Mouse (Mus musculus) forebrain, embryonic 13.5 days (tissue): ENCODE results near the gene Lsm6. TPM values are rescaled to one million over a fixed set of nuclear protein-coding genes. Genes with fewer than 3 reads are reported as not detected.

ENCODE experiments used
- ATAC-seq: fragments of 200-750 bp; cut with Nextera tagmentation; 2 replicates; pipeline ENCODE4 v1.8.0; 2017
- H3K27ac ChIP-seq: fragments of 300-500 bp; sonication (generic); 2 replicates; pipeline ENCODE4 v1.5.1; 2015; ENCODE audit warnings: inconsistent platforms, mild to moderate bottlenecking, moderate library complexity
- H3K27me3 ChIP-seq: fragments of 300-500 bp; sonication (generic); 2 replicates; pipeline ENCODE4 v1.6.1; 2015; ENCODE audit warnings: mild to moderate bottlenecking, inconsistent platforms
- H3K36me3 ChIP-seq: fragments of 300-500 bp; sonication (generic); 2 replicates; pipeline ENCODE4 v1.6.1; 2015; ENCODE audit warnings: mild to moderate bottlenecking, inconsistent platforms; ENCODE audit not compliant: poor library complexity, severe bottlenecking
- H3K4me1 ChIP-seq: fragments of 300-500 bp; sonication (generic); 2 replicates; pipeline ENCODE4 v1.6.1; 2015; ENCODE audit warnings: inconsistent platforms
- H3K4me2 ChIP-seq: fragments of 300-500 bp; sonication (generic); 2 replicates; pipeline ENCODE4 v1.6.1; 2015; ENCODE audit warnings: inconsistent platforms, mild to moderate bottlenecking, moderate library complexity
- H3K4me3 ChIP-seq: fragments of 300-500 bp; sonication (generic); 2 replicates; pipeline ENCODE4 v1.5.1; 2015; ENCODE audit warnings: mild to moderate bottlenecking, inconsistent platforms
- H3K9ac ChIP-seq: fragments of 300-500 bp; sonication (generic); 2 replicates; pipeline ENCODE4 v1.6.1; 2015; ENCODE audit warnings: mild to moderate bottlenecking, inconsistent platforms
- H3K9me3 ChIP-seq: fragments of 300-500 bp; sonication (generic); replicated peaks from 2 replicates; pipeline ENCODE4 v1.6.1; 2016; ENCODE audit warnings: inconsistent platforms
- WGBS: fragments of 180-500 bp; shearing (Covaris S2); methylation state at CpG from one replicate; pipeline ENCODE4 v1.1.7; 2015; 5-methylcytosine and 5-hydroxymethylcytosine counted together
- polyA plus RNA-seq: library from polyadenylated mRNA; unstranded; fragments of >200 nt; fragmentation: Nextera tagmentation; extraction: Ambion mirVana; gene quantifications from 2 replicates; pipeline ENCODE4 v1.2.1, GENCODE M21; 2015

Lsm6 gene
- polyA plus RNA-seq: 236 and 244 TPM in 2 replicates

DNA sequence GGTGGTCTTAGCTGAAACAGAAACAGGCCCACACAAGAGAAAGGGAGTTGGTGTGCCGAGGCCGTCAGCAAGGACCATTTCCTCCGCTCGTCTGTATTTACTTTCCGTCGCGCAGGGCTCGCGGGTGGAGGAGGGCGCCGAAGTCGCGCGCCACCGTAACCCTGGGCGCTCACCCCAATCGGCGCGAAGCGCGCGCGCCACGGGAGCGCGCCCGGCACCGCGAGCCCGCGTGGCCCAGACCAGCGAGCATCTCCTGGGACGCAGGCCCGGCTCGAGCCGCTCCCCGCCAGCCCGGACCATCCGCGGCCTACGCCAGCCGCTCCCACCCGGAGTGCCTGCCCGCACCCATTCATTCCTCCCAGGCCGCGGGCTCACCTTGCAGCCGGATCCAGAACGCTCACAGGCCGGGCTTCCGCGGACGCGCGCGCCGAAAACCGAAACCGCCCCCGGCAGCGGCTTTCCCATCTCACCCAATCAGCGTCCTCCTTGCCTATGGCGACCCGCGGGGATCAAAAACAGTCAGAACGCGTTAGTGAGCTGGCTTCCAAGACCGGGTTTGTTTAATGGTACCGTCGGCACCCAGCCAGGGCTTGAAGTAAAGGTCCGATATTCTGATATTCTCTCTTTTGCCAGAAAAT, at the start of gene Lsm6:
TSS of gene Lsm6 (minus strand) at position 468 of the 638 bp plus-strand sequence.
- H3K9me3 ChIP-seq: no peaks in the 10 kb centered on the region
- peaks cover 21% of the 10 kb centered on the region; the same call in 1 of the 2 replicates for H3K36me3 ChIP-seq
- H3K4me1 ChIP-seq: peaks cover 13% of the 10 kb centered on the region
- WGBS: under 1% methylated on average over 67 of the region's 70 CpGs
- peak; percentile 95 for ATAC-seq
- peak within 1 kb of the TSS; percentile 92 for H3K9ac ChIP-seq
- H3K4me2 ChIP-seq: peak within 1 kb of the TSS; percentile 66
- peak within 1 kb of the TSS; percentile 76 for H3K4me3 ChIP-seq
- H3K27me3 ChIP-seq: no peaks in the 10 kb centered on the region
- peak within 1 kb of the TSS; percentile 96 for H3K27ac ChIP-seq

DNA sequence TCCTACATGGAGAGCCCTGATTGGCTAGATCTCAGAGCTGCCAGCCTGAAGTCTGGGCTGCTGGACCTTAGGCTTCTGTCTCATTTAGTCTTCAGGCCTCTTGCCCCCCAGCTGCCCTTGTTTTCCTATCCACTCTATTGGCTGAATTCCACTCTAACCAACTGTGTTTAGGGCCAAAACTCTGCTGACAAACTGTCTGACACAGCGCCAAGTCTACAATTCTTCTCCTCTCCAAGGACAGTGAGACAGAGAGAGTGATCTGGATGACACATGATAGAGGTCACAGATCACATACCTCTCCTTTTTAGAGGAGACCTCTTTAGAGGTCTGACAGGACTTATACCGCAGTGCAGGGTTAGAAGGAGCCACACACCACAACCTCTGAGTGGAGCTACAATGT, 46.1 kb upstream of the Lsm6 start:
- H3K4me2 ChIP-seq: no peak overlapping the region
- H3K4me3 ChIP-seq: no peak overlapping the region
- no peak overlapping the region for H3K27ac ChIP-seq
- H3K4me1 ChIP-seq: no peaks in the 10 kb centered on the region
- H3K27me3 ChIP-seq: no peaks in the 10 kb centered on the region
- 97% methylated on average over 2 of the region's 2 CpGs for WGBS
- H3K36me3 ChIP-seq: no peaks in the 10 kb centered on the region
- H3K9me3 ChIP-seq: no peaks in the 10 kb centered on the region
- ATAC-seq: no peak
- H3K9ac ChIP-seq: no peak overlapping the region

DNA sequence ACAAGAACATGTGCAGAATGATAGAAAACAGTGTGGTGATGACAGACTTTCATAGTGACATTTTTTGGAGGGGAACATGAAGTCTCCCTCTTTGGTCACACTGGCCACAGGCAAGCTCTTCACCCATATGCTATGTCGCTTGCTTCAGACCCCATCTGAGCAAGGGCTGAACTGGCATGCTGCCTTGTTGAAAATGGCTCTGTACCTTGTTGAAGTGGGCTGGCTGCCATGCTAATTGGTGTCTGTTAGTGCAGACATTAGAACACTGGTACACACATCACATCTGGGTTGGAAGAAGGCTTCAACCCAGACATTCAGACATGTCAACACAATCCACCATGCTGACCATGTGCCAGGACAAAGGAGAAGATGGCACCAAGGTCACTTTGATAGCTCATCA, 42.1 kb upstream of the Lsm6 start:
- H3K4me1 ChIP-seq: no peaks in the 10 kb centered on the region
- H3K9me3 ChIP-seq: no peaks in the 10 kb centered on the region
- H3K9ac ChIP-seq: no peak overlapping the region
- H3K4me2 ChIP-seq: no peak overlapping the region
- WGBS: 82% methylated on average over 1 of the region's 1 CpGs
- no peak overlapping the region for H3K27ac ChIP-seq
- no peaks in the 10 kb centered on the region for H3K36me3 ChIP-seq
- no peak for ATAC-seq
- H3K4me3 ChIP-seq: no peak overlapping the region
- H3K27me3 ChIP-seq: no peaks in the 10 kb centered on the region

DNA sequence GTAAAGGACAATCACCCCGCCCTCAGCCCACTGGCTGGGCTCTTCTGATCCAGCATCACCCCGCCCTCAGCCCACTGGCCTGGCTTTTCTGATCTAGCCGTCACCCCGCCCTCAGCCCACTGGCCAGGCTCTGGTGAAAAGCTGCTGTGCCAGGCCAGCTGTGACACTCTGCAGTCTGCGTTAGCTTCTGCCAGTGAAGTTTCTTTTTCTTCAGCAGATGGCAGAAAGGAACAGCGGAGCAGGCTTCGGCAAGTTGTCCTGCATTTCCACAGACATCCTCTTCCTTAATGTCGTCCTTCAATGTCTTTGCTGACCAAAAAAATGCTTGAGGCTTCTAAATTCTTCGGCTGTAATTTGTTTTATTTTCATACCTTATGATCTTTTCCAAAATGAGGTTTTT, 41.1 kb upstream of the Lsm6 start:
- Histone ChIP-seq H3K9me3 (no peaks in the 10 kb centered on the region), H3K27me3 (no peaks in the 10 kb centered on the region), H3K36me3 (no peaks in the 10 kb centered on the region), H3K9ac (no peak overlapping the region), H3K4me3 (no peak overlapping the region), H3K27ac (no peak overlapping the region), H3K4me2 (no peak overlapping the region), H3K4me1 (no peaks in the 10 kb centered on the region)
- no peak for ATAC-seq
- WGBS: 78% methylated on average over 9 of the region's 9 CpGs

DNA sequence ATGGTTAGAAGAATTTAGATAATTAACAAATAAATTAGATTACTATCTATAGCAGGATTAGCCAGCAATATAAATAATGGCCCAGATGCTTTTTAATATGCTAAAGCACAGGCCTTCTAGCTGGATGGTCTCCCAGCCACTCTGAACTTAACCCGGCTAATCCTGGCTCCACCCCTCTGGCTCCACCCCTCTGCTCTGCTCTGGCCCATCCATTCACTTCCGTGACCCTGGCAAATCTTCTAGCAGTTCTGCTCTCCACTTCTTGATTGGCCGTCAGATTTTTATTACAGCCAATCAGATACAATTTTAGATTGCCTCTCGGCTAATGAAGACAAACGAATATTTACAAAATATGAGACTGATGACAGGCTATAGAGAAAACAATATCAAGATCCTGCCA, 39.8 kb upstream of the Lsm6 start:
- Histone ChIP-seq H3K9me3 (no peaks in the 10 kb centered on the region), H3K27me3 (no peaks in the 10 kb centered on the region), H3K4me1 (no peaks in the 10 kb centered on the region), H3K36me3 (no peaks in the 10 kb centered on the region), H3K27ac (no peak overlapping the region), H3K4me3 (no peak overlapping the region), H3K9ac (no peak overlapping the region), H3K4me2 (no peak overlapping the region)
- ATAC-seq: no peak
- 56% methylated on average over 5 of the region's 5 CpGs for WGBS

DNA sequence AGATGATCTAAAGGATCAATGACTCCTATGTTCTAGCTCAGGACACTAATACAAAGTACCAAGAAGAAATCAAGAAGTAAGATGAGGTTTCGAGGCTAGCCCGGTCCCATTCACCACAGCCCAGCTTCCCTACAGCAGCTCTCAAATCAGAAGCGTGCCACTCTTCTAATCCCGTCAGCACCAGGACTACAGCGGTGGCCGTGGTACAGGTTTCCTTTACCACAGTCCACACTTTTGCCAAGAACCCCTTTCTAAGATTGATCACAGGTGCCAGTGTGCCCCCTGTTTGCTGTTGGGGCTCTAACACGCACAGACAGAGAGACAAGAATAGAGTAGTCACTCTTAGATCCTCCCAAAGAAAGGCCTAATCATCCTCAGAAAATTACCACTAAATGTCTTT, 36.5 kb upstream of the Lsm6 start:
- H3K36me3 ChIP-seq: no peaks in the 10 kb centered on the region
- H3K27ac ChIP-seq: no peak overlapping the region
- no peaks in the 10 kb centered on the region for H3K27me3 ChIP-seq
- H3K4me1 ChIP-seq: no peaks in the 10 kb centered on the region
- WGBS: 92% methylated on average over 7 of the region's 7 CpGs
- H3K4me2 ChIP-seq: no peak overlapping the region
- H3K9me3 ChIP-seq: no peaks in the 10 kb centered on the region
- no peak overlapping the region for H3K9ac ChIP-seq
- no peak for ATAC-seq
- no peak overlapping the region for H3K4me3 ChIP-seq

DNA sequence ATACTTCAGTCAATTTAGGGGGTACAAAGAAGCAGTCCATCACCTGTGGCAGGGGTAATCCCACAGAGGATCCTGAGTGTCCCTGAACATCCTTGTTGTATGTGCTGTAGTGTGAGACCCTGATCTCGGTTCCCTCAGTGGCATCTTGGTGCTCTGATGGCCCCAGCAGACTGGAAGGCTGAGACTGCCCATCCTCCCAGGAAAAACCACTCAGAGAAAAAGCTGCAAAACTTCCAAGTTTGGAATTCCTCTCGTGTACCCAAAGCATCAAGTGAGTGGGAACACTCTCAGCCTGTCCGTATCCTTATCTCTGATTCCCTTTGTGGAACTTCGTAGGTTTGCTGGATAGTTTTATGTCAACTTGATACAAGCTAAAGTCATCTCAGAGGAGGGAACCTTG, 31.3 kb upstream of the Lsm6 start:
- no peaks in the 10 kb centered on the region for H3K4me1 ChIP-seq
- no peaks in the 10 kb centered on the region for H3K27me3 ChIP-seq
- H3K4me2 ChIP-seq: no peak overlapping the region
- no peak overlapping the region for H3K9ac ChIP-seq
- H3K4me3 ChIP-seq: no peak overlapping the region
- H3K9me3 ChIP-seq: no peaks in the 10 kb centered on the region
- H3K36me3 ChIP-seq: no peaks in the 10 kb centered on the region
- WGBS: 86% methylated on average over 4 of the region's 4 CpGs
- no peak overlapping the region for H3K27ac ChIP-seq
- ATAC-seq: no peak

DNA sequence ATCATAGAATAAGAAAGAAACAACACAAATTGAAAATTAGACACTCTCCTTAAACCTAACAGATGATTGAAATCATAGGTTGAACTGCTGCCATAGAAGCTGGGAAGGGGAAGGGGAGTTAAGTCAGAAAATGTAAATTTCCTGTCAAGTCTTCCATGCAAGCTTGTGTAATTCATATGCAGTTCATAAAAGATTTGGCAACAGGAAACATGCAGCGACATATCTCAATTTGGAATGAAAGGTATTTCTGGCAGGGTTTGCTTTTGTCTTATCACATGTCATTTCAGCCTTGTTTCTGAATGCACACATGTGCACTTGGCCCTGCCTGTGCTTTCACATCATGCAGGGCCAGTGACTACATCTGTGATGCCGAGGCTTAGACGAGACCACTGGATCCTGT, 26.3 kb upstream of the Lsm6 start:
- Histone ChIP-seq H3K36me3 (no peaks in the 10 kb centered on the region), H3K27ac (no peak overlapping the region), H3K4me2 (no peak overlapping the region), H3K4me1 (no peaks in the 10 kb centered on the region), H3K9me3 (no peaks in the 10 kb centered on the region), H3K9ac (no peak overlapping the region), H3K4me3 (no peak overlapping the region), H3K27me3 (no peaks in the 10 kb centered on the region)
- peak; percentile 61; the same call in 1 of the 2 replicates for ATAC-seq
- WGBS: 88% methylated on average over 3 of the region's 3 CpGs

DNA sequence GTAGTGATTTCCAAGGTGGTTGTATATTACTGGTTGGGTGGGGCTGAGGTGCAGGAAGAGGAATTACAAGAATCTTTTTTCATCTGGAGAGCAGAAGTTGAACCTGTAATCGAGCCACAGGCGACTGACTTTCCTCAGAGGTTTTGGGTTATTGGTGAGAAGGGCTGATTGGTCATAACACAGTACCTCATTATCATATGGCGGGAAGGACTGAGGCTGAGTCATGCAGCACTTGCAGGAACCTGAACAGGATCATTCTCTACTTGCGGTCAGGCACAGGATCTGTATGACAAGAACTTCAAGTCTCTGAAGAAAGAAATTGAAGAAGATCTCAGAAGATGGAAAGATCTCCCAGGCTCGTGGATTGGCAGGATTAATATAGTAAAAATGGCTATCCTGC, 23.6 kb upstream of the Lsm6 start:
- ATAC-seq: no peak
- Histone ChIP-seq H3K27me3 (no peaks in the 10 kb centered on the region), H3K9ac (no peak overlapping the region), H3K4me1 (no peaks in the 10 kb centered on the region), H3K27ac (no peak overlapping the region), H3K4me2 (no peak overlapping the region), H3K36me3 (no peaks in the 10 kb centered on the region), H3K4me3 (no peak overlapping the region), H3K9me3 (no peaks in the 10 kb centered on the region)
- 93% methylated on average over 5 of the region's 5 CpGs for WGBS

DNA sequence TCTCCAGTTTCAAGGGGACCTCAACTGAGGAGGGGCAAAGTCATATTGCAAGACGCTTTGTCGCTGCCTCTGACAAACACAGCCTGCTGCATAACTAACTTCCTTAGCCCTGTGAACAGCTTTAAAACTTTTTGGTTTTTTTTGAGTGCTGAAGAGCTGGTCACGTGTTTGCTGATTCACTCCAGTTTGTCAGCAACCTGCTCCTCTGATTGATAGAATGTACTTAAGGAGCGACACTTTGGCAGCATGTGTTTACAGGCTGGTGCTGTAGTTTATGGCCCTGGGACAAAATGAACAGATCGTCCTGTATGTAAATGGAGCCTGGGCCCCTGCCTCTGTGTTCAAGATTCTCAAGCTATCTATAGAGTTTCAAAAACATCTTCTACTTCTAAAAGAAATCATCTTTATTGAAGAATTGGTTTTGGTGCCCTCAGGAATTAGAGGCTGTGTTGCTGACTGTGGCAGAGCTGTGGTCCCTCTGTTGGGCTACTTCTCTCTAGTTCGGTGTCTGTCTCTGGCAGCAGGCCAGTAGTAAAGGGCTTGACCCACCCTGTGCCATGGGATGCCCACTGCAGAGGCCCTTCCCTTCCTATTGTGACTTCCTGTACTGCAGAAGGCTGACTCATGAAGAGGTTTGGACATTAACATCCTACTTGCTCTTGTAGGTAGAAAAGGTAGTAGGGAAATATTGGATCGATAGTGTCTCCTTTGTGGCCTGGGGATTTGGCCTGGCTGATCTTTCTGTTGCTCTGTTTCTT, 17.9 kb upstream of the Lsm6 start:
- H3K4me2 ChIP-seq: no peak overlapping the region
- WGBS: 86% methylated on average over 7 of the region's 7 CpGs
- H3K36me3 ChIP-seq: no peaks in the 10 kb centered on the region
- H3K9me3 ChIP-seq: no peaks in the 10 kb centered on the region
- no peak; the same call in 1 of the 2 replicates for ATAC-seq
- no peaks in the 10 kb centered on the region for H3K4me1 ChIP-seq
- no peak overlapping the region for H3K9ac ChIP-seq
- no peak overlapping the region for H3K27ac ChIP-seq
- no peak overlapping the region for H3K4me3 ChIP-seq
- H3K27me3 ChIP-seq: no peaks in the 10 kb centered on the region

DNA sequence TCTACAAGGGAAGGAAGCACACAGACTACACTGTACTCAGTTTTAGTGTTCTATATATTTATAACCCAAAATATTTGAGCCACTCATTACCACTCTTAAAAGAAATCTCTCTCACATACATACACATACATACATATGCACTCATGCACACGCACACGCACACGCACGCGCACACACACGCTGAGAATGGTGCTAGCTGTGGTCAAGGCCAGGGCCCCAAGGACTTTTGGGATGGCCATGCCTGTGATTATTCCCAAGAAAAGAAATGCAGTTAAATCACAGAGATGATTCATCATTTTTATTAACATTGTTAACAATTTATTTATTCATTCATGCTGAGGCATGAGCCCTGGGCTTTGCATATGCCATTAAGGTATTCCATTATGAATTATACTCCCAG, 15.2 kb upstream of the Lsm6 start:
- H3K27ac ChIP-seq: no peak overlapping the region
- no peaks in the 10 kb centered on the region for H3K9me3 ChIP-seq
- H3K4me2 ChIP-seq: no peak overlapping the region
- H3K4me3 ChIP-seq: no peak overlapping the region
- no peaks in the 10 kb centered on the region for H3K27me3 ChIP-seq
- 95% methylated on average over 6 of the region's 6 CpGs for WGBS
- no peak for ATAC-seq
- H3K4me1 ChIP-seq: no peaks in the 10 kb centered on the region
- no peaks in the 10 kb centered on the region for H3K36me3 ChIP-seq
- H3K9ac ChIP-seq: no peak overlapping the region

DNA sequence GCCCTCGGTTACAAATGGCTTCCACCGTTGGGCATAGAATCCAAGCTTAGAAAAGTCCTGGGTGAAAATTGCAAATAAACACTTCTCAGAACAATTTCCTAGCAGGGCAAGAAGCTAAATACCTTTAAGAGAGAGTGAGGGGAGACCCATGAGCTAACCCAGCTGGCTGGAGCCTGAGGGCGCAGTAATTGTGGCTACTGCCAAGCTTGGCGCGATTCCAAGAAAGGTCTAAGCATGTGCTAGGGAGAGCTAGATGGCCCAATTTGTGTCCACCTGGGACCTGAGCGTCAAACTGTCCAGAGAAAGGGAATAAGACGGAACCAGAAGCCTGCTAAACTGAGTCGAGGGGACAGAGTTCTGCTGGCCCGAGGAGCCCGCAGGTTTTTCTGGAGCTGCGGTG, 7.5 kb upstream of the Lsm6 start:
- H3K27me3 ChIP-seq: no peaks in the 10 kb centered on the region
- ATAC-seq: no peak
- no peaks in the 10 kb centered on the region for H3K36me3 ChIP-seq
- H3K9ac ChIP-seq: no peak overlapping the region
- no peak overlapping the region for H3K4me2 ChIP-seq
- WGBS: 80% methylated on average over 11 of the region's 11 CpGs
- peaks cover 6% of the 10 kb centered on the region; the same call in 1 of the 2 replicates for H3K4me1 ChIP-seq
- no peak overlapping the region for H3K27ac ChIP-seq
- H3K9me3 ChIP-seq: no peaks in the 10 kb centered on the region
- H3K4me3 ChIP-seq: no peak overlapping the region
